Mouse (Mus musculus): Measurements from ENCODE around the gene Rps8. TPM values are rescaled to one million over a fixed set of nuclear protein-coding genes. Genes with fewer than 3 reads are reported as not detected.
A peak's percentile ranks its signal among the peaks of the same experiment; 100 is the strongest.

Rps8 gene
- polyA plus RNA-seq, 1 experiment from 2014 or later: 829 TPM

DNA sequence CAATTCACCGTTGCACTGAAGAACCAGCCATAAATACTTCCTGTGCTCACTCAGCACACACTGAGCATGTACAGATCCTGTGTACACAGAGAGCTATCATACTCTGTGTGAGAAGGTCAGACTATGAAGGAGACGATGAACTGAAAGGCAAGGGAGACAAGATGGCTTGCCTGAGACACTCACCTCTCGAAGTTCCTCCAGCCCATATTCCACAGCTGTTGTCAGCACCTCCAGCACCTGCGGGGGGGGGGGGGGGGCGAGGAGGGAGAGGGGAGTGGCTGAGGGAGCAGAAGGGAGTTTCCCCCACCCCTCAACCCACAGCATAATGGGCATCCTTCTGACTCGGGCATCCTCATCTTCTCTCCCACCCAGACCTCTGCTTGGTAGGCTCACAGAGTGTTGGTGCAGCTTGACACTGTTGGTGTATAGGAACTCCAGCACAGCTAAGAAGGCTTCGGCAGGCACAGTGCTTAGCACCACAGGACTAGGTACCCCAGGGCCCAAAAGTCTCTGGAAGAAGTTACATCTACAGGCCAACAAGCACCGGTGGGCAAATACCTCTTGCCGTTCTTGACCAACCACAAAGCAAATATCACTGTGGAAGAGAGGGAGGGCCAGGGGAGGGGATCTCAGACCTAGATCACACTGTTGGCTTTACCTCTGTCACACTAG is 32.4 kb downstream of the Rps8 start:
- H3K4me3 ChIP-seq (replicated peaks; ENCODE audit: low read length): no peak overlapping the region
- H3K4me1 ChIP-seq (ENCODE audit: control insufficient read depth, insufficient read depth, low read length): peaks cover 37% of the 10 kb centered on the region
- no peak overlapping the region for H3K27ac ChIP-seq (ENCODE audit: low read length)
- no peak overlapping the region for H3K4me2 ChIP-seq (ENCODE audit: low read depth, low read length)
- ATAC-seq (ENCODE audit: insufficient read depth, low FRiP score): no peak
- no peaks in the 10 kb centered on the region for H3K27me3 ChIP-seq (ENCODE audit: control insufficient read depth, insufficient read depth, low read length)
- WGBS: 72% methylated on average over 7 of the region's 9 CpGs
- H3K9me3 ChIP-seq (replicated peaks; ENCODE audit: control insufficient read depth, low read length): no peaks in the 10 kb centered on the region
- H3K36me3 ChIP-seq (ENCODE audit: control insufficient read depth, insufficient read depth, low read length): peaks cover 5% of the 10 kb centered on the region; the same call in 1 of the 2 replicates
- no peak overlapping the region for H3K9ac ChIP-seq (ENCODE audit: low read length)

GRCm38 (mm10) chr4:117122209-117122608 is 33.8 kb downstream of the Rps8 start:
- no peaks in the 10 kb centered on the region for H3K9me3 ChIP-seq (replicated peaks; ENCODE audit: control insufficient read depth, low read length)
- H3K27ac ChIP-seq (ENCODE audit: low read length): peak overlapping the region; percentile 31; the same call in 1 of the 2 replicates
- no peak for ATAC-seq (ENCODE audit: insufficient read depth, low FRiP score)

GRCm38 (mm10) chr4:117120445-117121414 is 35.3 kb downstream of the Rps8 start:
- Histone ChIP-seq H3K4me2 (ENCODE audit: low read depth, low read length) (peak overlapping the region; percentile 93), H3K27ac (ENCODE audit: low read length) (peak overlapping the region; percentile 92), H3K9ac (ENCODE audit: low read length) (peak overlapping the region; percentile 75), H3K27me3 (ENCODE audit: control insufficient read depth, insufficient read depth, low read length) (no peaks in the 10 kb centered on the region), H3K4me1 (ENCODE audit: control insufficient read depth, insufficient read depth, low read length) (peaks cover 28% of the 10 kb centered on the region), H3K4me3 (replicated peaks; ENCODE audit: low read length) (peak overlapping the region; percentile 68), H3K9me3 (replicated peaks; ENCODE audit: control insufficient read depth, low read length) (no peaks in the 10 kb centered on the region), H3K36me3 (ENCODE audit: control insufficient read depth, insufficient read depth, low read length) (no peaks in the 10 kb centered on the region)
- peak; percentile 95 for ATAC-seq (ENCODE audit: insufficient read depth, low FRiP score)
- under 1% methylated on average over 69 of the region's 69 CpGs for WGBS

More at GRCm38 (mm10) chr4:117122209-117122608, 33.8 kb downstream of the Rps8 start:
- Histone ChIP-seq H3K4me3 (replicated peaks; ENCODE audit: low read length) (no peak overlapping the region), H3K36me3 (ENCODE audit: control insufficient read depth, insufficient read depth, low read length) (no peaks in the 10 kb centered on the region), H3K4me2 (ENCODE audit: low read depth, low read length) (no peak overlapping the region), H3K4me1 (ENCODE audit: control insufficient read depth, insufficient read depth, low read length) (peaks cover 37% of the 10 kb centered on the region), H3K9ac (ENCODE audit: low read length) (no peak overlapping the region), H3K27me3 (ENCODE audit: control insufficient read depth, insufficient read depth, low read length) (no peaks in the 10 kb centered on the region)
- 75% methylated on average over 4 of the region's 4 CpGs for WGBS

GRCm38 (mm10) chr4:117120052-117120444 is 36.0 kb downstream of the Rps8 start:
- Histone ChIP-seq H3K9me3 (replicated peaks; ENCODE audit: control insufficient read depth, low read length) (no peaks in the 10 kb centered on the region), H3K4me3 (replicated peaks; ENCODE audit: low read length) (peak overlapping the region; percentile 68), H3K27me3 (ENCODE audit: control insufficient read depth, insufficient read depth, low read length) (no peaks in the 10 kb centered on the region), H3K36me3 (ENCODE audit: control insufficient read depth, insufficient read depth, low read length) (no peaks in the 10 kb centered on the region), H3K9ac (ENCODE audit: low read length) (peak overlapping the region; percentile 66), H3K4me2 (ENCODE audit: low read depth, low read length) (peak overlapping the region; percentile 77), H3K27ac (ENCODE audit: low read length) (peak overlapping the region; percentile 92), H3K4me1 (ENCODE audit: control insufficient read depth, insufficient read depth, low read length) (peaks cover 21% of the 10 kb centered on the region)
- ATAC-seq (ENCODE audit: insufficient read depth, low FRiP score): peak; percentile 1; the same call in 1 of the 2 replicates
- 3% methylated on average over 10 of the region's 10 CpGs for WGBS

DNA sequence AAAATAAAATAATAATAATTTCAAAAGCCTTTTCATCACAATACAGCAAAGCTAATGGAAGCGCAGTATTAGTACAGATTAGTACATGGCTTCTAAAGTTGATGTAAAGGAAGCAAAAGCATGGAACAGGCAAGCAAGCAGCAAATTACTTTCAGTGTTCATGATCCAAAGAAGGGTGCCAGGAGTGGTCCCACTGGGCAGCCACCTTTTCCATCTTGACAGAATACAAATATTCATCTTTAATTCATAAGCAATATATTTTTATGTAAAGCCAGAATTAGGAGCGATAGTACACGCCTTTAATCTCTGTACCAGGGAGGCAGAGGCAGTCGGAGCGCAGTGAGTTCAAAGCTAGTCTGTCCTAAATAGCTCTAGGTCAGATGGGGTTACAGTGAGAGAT is 36.4 kb downstream of the Rps8 start:
- H3K4me2 ChIP-seq (ENCODE audit: low read depth, low read length): peak overlapping the region; percentile 77
- peaks cover 17% of the 10 kb centered on the region for H3K4me1 ChIP-seq (ENCODE audit: control insufficient read depth, insufficient read depth, low read length)
- no peak for ATAC-seq (ENCODE audit: insufficient read depth, low FRiP score)
- H3K27ac ChIP-seq (ENCODE audit: low read length): peak overlapping the region; percentile 92
- peak overlapping the region; percentile 66 for H3K9ac ChIP-seq (ENCODE audit: low read length)
- WGBS: 73% methylated on average over 5 of the region's 5 CpGs
- H3K4me3 ChIP-seq (replicated peaks; ENCODE audit: low read length): peak overlapping the region; percentile 68
- no peaks in the 10 kb centered on the region for H3K36me3 ChIP-seq (ENCODE audit: control insufficient read depth, insufficient read depth, low read length)
- no peaks in the 10 kb centered on the region for H3K27me3 ChIP-seq (ENCODE audit: control insufficient read depth, insufficient read depth, low read length)
- H3K9me3 ChIP-seq (replicated peaks; ENCODE audit: control insufficient read depth, low read length): no peaks in the 10 kb centered on the region

DNA sequence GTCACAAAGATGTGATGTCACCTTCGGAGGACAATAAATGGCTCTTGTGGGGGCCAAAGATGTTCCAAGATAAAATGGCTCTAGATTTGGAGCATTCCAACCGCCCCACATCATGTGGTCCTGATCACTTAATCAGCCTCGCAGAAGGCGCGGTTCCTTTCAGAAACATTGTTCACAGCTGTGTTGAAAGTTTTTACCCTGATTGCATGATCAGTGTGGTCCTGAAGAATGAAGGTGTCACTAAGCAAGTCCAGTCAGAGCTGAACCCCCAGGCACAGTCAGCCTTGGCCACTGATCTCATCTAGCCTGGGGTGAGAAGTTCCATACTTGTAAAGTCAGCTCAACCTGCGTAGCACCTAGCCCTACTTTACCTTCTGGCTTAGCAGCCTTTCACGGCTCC is 38.1 kb downstream of the Rps8 start:
- Histone ChIP-seq H3K4me3 (replicated peaks; ENCODE audit: low read length) (no peak overlapping the region), H3K36me3 (ENCODE audit: control insufficient read depth, insufficient read depth, low read length) (no peaks in the 10 kb centered on the region), H3K27me3 (ENCODE audit: control insufficient read depth, insufficient read depth, low read length) (no peaks in the 10 kb centered on the region), H3K4me2 (ENCODE audit: low read depth, low read length) (no peak overlapping the region), H3K4me1 (ENCODE audit: control insufficient read depth, insufficient read depth, low read length) (peaks cover 15% of the 10 kb centered on the region), H3K9ac (ENCODE audit: low read length) (no peak overlapping the region), H3K27ac (ENCODE audit: low read length) (no peak overlapping the region), H3K9me3 (replicated peaks; ENCODE audit: control insufficient read depth, low read length) (no peaks in the 10 kb centered on the region)
- ATAC-seq (ENCODE audit: insufficient read depth, low FRiP score): no peak
- WGBS: 90% methylated on average over 7 of the region's 7 CpGs

DNA sequence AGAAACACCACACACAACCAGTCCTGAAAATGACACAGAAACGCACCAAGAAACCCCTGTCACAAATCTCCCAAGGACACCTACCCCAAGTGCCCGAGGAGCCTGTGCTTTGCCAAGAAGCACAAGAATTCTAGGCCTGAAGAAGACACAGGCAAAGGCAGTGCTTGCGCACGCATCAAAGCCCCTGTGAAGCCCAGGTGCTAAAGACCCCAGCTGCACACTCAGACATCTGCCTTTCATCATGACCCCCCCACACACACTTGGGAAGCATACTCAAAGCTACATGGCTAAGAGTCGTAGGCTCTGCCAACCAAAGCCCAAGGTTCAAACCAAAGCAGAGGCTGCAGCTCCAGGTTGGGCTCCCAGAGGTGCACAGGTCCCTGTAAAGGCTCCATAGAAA is 40.5 kb downstream of the Rps8 start:
- H3K27me3 ChIP-seq (ENCODE audit: control insufficient read depth, insufficient read depth, low read length): no peaks in the 10 kb centered on the region
- no peaks in the 10 kb centered on the region for H3K9me3 ChIP-seq (replicated peaks; ENCODE audit: control insufficient read depth, low read length)
- no peak for ATAC-seq (ENCODE audit: insufficient read depth, low FRiP score)
- H3K9ac ChIP-seq (ENCODE audit: low read length): no peak overlapping the region
- 83% methylated on average over 5 of the region's 5 CpGs for WGBS
- no peak overlapping the region for H3K27ac ChIP-seq (ENCODE audit: low read length)
- H3K36me3 ChIP-seq (ENCODE audit: control insufficient read depth, insufficient read depth, low read length): no peaks in the 10 kb centered on the region
- H3K4me3 ChIP-seq (replicated peaks; ENCODE audit: low read length): no peak overlapping the region
- no peak overlapping the region for H3K4me2 ChIP-seq (ENCODE audit: low read depth, low read length)
- peaks cover 5% of the 10 kb centered on the region for H3K4me1 ChIP-seq (ENCODE audit: control insufficient read depth, insufficient read depth, low read length)

DNA sequence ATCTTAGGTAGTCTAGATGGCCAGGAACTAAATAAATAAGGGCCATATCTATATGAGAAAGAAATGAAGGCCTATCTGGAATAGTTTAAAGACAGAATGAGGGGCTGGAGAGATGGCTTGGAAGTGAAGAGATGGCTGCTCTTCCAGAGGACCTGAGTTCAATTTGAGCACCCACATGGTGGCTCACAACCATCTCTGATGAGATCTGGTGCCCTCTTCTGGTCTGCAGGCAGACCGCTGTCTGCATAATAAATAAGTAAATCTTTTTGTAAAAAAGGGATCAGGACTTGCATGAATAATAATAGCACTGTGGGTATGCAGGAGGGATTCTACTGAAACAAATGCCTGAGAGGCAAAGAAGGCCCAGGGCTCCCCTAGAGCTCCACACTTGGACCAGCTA is 42.8 kb downstream of the Rps8 start:
- no peaks in the 10 kb centered on the region for H3K9me3 ChIP-seq (replicated peaks; ENCODE audit: control insufficient read depth, low read length)
- 86% methylated on average over 1 of the region's 1 CpGs for WGBS

DNA sequence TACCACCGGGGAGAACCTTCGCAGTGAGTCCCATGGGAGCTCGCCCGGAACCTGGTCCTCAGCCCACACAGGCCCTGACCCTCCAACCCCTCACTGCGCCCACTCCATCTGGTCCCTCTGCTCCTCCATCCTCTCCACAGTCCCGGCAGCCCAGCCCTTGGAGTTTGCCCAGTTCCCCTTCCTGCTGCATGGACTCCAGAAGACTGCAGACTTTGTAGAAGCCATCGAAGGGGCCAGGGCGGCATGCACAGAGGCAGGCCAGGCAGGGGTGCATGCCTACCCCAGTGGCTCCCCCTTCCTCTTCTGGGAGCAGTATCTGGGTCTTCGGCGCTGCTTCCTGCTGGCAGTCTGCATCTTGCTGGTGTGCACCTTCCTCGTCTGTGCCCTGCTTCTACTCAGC is 45.1 kb downstream of the Rps8 start:
- ATAC-seq (ENCODE audit: insufficient read depth, low FRiP score): no peak
- H3K4me3 ChIP-seq (replicated peaks; ENCODE audit: low read length): no peak overlapping the region
- 92% methylated on average over 11 of the region's 11 CpGs for WGBS

More for the DNA sequence above, 42.8 kb downstream of the Rps8 start:
- no peak for ATAC-seq (ENCODE audit: insufficient read depth, low FRiP score)
- Histone ChIP-seq H3K27me3 (ENCODE audit: control insufficient read depth, insufficient read depth, low read length) (no peaks in the 10 kb centered on the region), H3K4me3 (replicated peaks; ENCODE audit: low read length) (no peak overlapping the region), H3K4me1 (ENCODE audit: control insufficient read depth, insufficient read depth, low read length) (no peaks in the 10 kb centered on the region), H3K9ac (ENCODE audit: low read length) (no peak overlapping the region), H3K4me2 (ENCODE audit: low read depth, low read length) (no peak overlapping the region), H3K27ac (ENCODE audit: low read length) (no peak overlapping the region), H3K36me3 (ENCODE audit: control insufficient read depth, insufficient read depth, low read length) (no peaks in the 10 kb centered on the region)

More for the DNA sequence above, 45.1 kb downstream of the Rps8 start:
- no peaks in the 10 kb centered on the region for H3K4me1 ChIP-seq (ENCODE audit: control insufficient read depth, insufficient read depth, low read length)
- H3K4me2 ChIP-seq (ENCODE audit: low read depth, low read length): no peak overlapping the region
- H3K27me3 ChIP-seq (ENCODE audit: control insufficient read depth, insufficient read depth, low read length): no peaks in the 10 kb centered on the region
- no peak overlapping the region for H3K27ac ChIP-seq (ENCODE audit: low read length)
- peaks cover 3% of the 10 kb centered on the region; the same call in 1 of the 2 replicates for H3K36me3 ChIP-seq (ENCODE audit: control insufficient read depth, insufficient read depth, low read length)
- no peak overlapping the region for H3K9ac ChIP-seq (ENCODE audit: low read length)
- no peaks in the 10 kb centered on the region for H3K9me3 ChIP-seq (replicated peaks; ENCODE audit: control insufficient read depth, low read length)
